Mouse (Mus musculus) liver, embryonic 11.5 days (tissue): ENCODE measurements around the gene Gm12355. TPM values are rescaled to one million over a fixed set of nuclear protein-coding genes. Genes with fewer than 3 reads are reported as not detected.
A peak's percentile ranks its signal among the peaks of the same experiment; 100 is the strongest.
"Not testable (repeated sequence)": the region's sequence is repeated elsewhere in the genome, so short reads cannot be mapped to it uniquely, and the experiment has no call there.

Experiments
- ATAC-seq: fragments of 200-750 bp; cut with Nextera tagmentation; replicated peaks from 2 replicates; pipeline ENCODE4 v1.8.0; 2017; ENCODE audit warnings: moderate number of reproducible peaks, mild to moderate bottlenecking, moderate TSS enrichment, moderate library complexity; ENCODE audit not compliant: low FRiP score
- DNase-seq: peaks from one replicate; pipeline ENCODE4 v3.0.0-alpha.2; 2017; ENCODE audit warnings: low spot score
- H3K27ac ChIP-seq: fragments of 300-500 bp; sonication (generic); 2 replicates; pipeline ENCODE4 v1.5.1; 2014; ENCODE audit warnings: mild to moderate bottlenecking, low read depth, low read length, control low read depth
- H3K27me3 ChIP-seq: fragments of 300-500 bp; sonication (generic); replicated peaks from 2 replicates; pipeline ENCODE4 v1.6.1; 2014; ENCODE audit warnings: low read length, mixed read lengths; ENCODE audit not compliant: control insufficient read depth, insufficient read depth
- H3K36me3 ChIP-seq: fragments of 300-500 bp; sonication (generic); 2 replicates; pipeline ENCODE4 v1.6.1; 2014; ENCODE audit warnings: mild to moderate bottlenecking, low read length, moderate library complexity, mixed read lengths; ENCODE audit not compliant: control insufficient read depth, insufficient read depth
- H3K4me1 ChIP-seq: fragments of 300-500 bp; sonication (generic); replicated peaks from 2 replicates; pipeline ENCODE4 v1.6.1; 2014; ENCODE audit warnings: low read length, mixed read lengths; ENCODE audit not compliant: control insufficient read depth, insufficient read depth
- H3K4me2 ChIP-seq: fragments of 300-500 bp; sonication (generic); 2 replicates; pipeline ENCODE4 v1.6.1; 2014; ENCODE audit warnings: mild to moderate bottlenecking, control low read depth, moderate library complexity
- H3K4me3 ChIP-seq: fragments of 300-500 bp; sonication (generic); 2 replicates; pipeline ENCODE4 v1.5.1; 2014; ENCODE audit warnings: low read depth, low read length, control low read depth
- H3K9ac ChIP-seq: fragments of 300-500 bp; sonication (generic); 2 replicates; pipeline ENCODE4 v1.6.1; 2014; ENCODE audit warnings: low read depth, low read length, control low read depth
- H3K9me3 ChIP-seq: fragments of 300-500 bp; sonication (generic); 2 replicates; pipeline ENCODE4 v1.6.1; 2016; ENCODE audit warnings: low read length, inconsistent platforms, mixed read lengths; ENCODE audit not compliant: control insufficient read depth
- WGBS: fragments of 180-500 bp; shearing (Covaris S2); extraction: QIAGEN DNeasy Blood & Tissue Kit; methylation state at CpG from one replicate; pipeline ENCODE4 v1.1.7; 2014; 5-methylcytosine and 5-hydroxymethylcytosine counted together
- polyA plus RNA-seq: library from polyadenylated mRNA; unstranded; fragments of >200 nt; fragmentation: Nextera tagmentation; extraction: Ambion mirVana; gene quantifications from 2 replicates; pipeline ENCODE4 v1.2.1, GENCODE M21; 2014

The Gm12355 gene
- polyA plus RNA-seq, 1 experiment from 2014 or later = 0.44 TPM

GRCm38 (mm10) chr11:98623981-98624380 lies 1.5 kb downstream of the Gm12355 start:
- not testable (repeated sequence) for H3K27ac ChIP-seq, H3K9me3 ChIP-seq, H3K4me3 ChIP-seq, DNase-seq, H3K27me3 ChIP-seq, ATAC-seq, H3K4me1 ChIP-seq, H3K4me2 ChIP-seq, H3K36me3 ChIP-seq, H3K9ac ChIP-seq
- WGBS = 73% methylated on average over 6 of the region's 6 CpGs

GRCm38 (mm10) chr11:98620791-98621190 lies 4.7 kb downstream of the Gm12355 start:
- 90% methylated on average over 13 of the region's 13 CpGs for WGBS
- no peak overlapping the region for H3K27ac ChIP-seq
- H3K4me1 ChIP-seq = no peaks in the 10 kb centered on the region
- no peak overlapping the region for H3K9ac ChIP-seq
- H3K27me3 ChIP-seq = no peaks in the 10 kb centered on the region
- H3K4me3 ChIP-seq = no peak overlapping the region
- no peak for ATAC-seq
- DNase-seq = no peak
- H3K4me2 ChIP-seq = no peak overlapping the region
- H3K36me3 ChIP-seq = no peaks in the 10 kb centered on the region
- peaks cover 4% of the 10 kb centered on the region; the same call in 1 of the 2 replicates for H3K9me3 ChIP-seq

- Histone ChIP-seq H3K27me3 (0 out of 2 replicates have a peak, but pooled peaks cover 7% of the 10 kb centered on the region), H3K4me1 (0 out of 2 replicates have a peak, but pooled peaks cover 2% of the 10 kb centered on the region), H3K4me2 (no peak overlapping the region), H3K9me3 (no peaks in the 10 kb centered on the region), H3K4me3 (no peak overlapping the region), H3K9ac (no peak overlapping the region), H3K36me3 (no peaks in the 10 kb centered on the region), H3K27ac (no peak overlapping the region)
- WGBS = 15% methylated on average over 3 of the region's 3 CpGs
- no peak for ATAC-seq
- DNase-seq = no peak
Measured at GRCm38 (mm10) chr11:98606763-98607162, 18.7 kb downstream of the Gm12355 start.

GRCm38 (mm10) chr11:98604911-98605310 lies 20.6 kb downstream of the Gm12355 start:
- H3K27ac ChIP-seq, H3K4me2 ChIP-seq, DNase-seq, H3K9me3 ChIP-seq, H3K36me3 ChIP-seq, H3K4me3 ChIP-seq, H3K4me1 ChIP-seq, ATAC-seq, H3K9ac ChIP-seq: not testable (repeated sequence)
- WGBS = 68% methylated on average over 6 of the region's 6 CpGs
- peaks cover 18% of the 10 kb centered on the region for H3K27me3 ChIP-seq

- Histone ChIP-seq H3K9ac (no peak overlapping the region), H3K27me3 (peaks cover 27% of the 10 kb centered on the region), H3K27ac (no peak overlapping the region), H3K4me3 (no peak overlapping the region), H3K36me3 (no peaks in the 10 kb centered on the region), H3K4me1 (0 out of 2 replicates have a peak, but pooled peaks cover 5% of the 10 kb centered on the region), H3K4me2 (no peak overlapping the region), H3K9me3 (no peaks in the 10 kb centered on the region)
- no peak for ATAC-seq
- 76% methylated on average over 2 of the region's 2 CpGs for WGBS
- no peak for DNase-seq
Measured at GRCm38 (mm10) chr11:98603953-98604352, 21.5 kb downstream of the Gm12355 start.

- Histone ChIP-seq H3K4me3 (peak overlapping the region; percentile 37), H3K27ac (no peak overlapping the region), H3K27me3 (peaks cover 40% of the 10 kb centered on the region), H3K9me3 (no peaks in the 10 kb centered on the region), H3K36me3 (no peaks in the 10 kb centered on the region), H3K9ac (0 out of 2 replicates have a peak overlapping the region, but pooled peaks have one; percentile 5), H3K4me1 (0 out of 2 replicates have a peak, but pooled peaks cover 6% of the 10 kb centered on the region), H3K4me2 (peak overlapping the region; percentile 68)
- WGBS = under 1% methylated on average over 20 of the region's 20 CpGs
- ATAC-seq (peak; percentile 66), DNase-seq (peak; percentile 70)
Measured at GRCm38 (mm10) chr11:98602090-98602690, 23.3 kb downstream of the Gm12355 start.

GRCm38 (mm10) chr11:98599291-98599690 lies 26.2 kb downstream of the Gm12355 start:
- Histone ChIP-seq H3K27ac (no peak overlapping the region), H3K4me1 (0 out of 2 replicates have a peak, but pooled peaks cover 6% of the 10 kb centered on the region), H3K36me3 (no peaks in the 10 kb centered on the region), H3K27me3 (peaks cover 40% of the 10 kb centered on the region), H3K4me2 (no peak overlapping the region), H3K9ac (no peak overlapping the region), H3K4me3 (no peak overlapping the region), H3K9me3 (no peaks in the 10 kb centered on the region)
- DNase-seq (no peak), ATAC-seq (no peak)
- WGBS = 16% methylated on average over 18 of the region's 18 CpGs

- H3K27ac ChIP-seq = no peak overlapping the region
- no peaks in the 10 kb centered on the region for H3K36me3 ChIP-seq
- H3K4me2 ChIP-seq = no peak overlapping the region
- H3K27me3 ChIP-seq = peaks cover 39% of the 10 kb centered on the region
- 61% methylated on average over 18 of the region's 18 CpGs for WGBS
- ATAC-seq = no peak
- DNase-seq = no peak
- H3K4me3 ChIP-seq = no peak overlapping the region
- H3K9me3 ChIP-seq = no peaks in the 10 kb centered on the region
- 0 out of 2 replicates have a peak, but pooled peaks cover 6% of the 10 kb centered on the region for H3K4me1 ChIP-seq
- H3K9ac ChIP-seq = no peak overlapping the region
Measured at GRCm38 (mm10) chr11:98598851-98599290, 26.6 kb downstream of the Gm12355 start.

GRCm38 (mm10) chr11:98597991-98598390 lies 27.5 kb downstream of the Gm12355 start, which contains the start of gene Lrrc3c:
Lrrc3c (plus strand) TSS chr11:98598291.
- no peak for DNase-seq
- Histone ChIP-seq H3K9ac (no peak within 1 kb of the TSS), H3K9me3 (no peaks in the 10 kb centered on the region), H3K36me3 (no peaks in the 10 kb centered on the region), H3K4me1 (0 out of 2 replicates have a peak, but pooled peaks cover 6% of the 10 kb centered on the region), H3K27me3 (peaks cover 36% of the 10 kb centered on the region), H3K4me3 (no peak within 1 kb of the TSS), H3K27ac (no peak within 1 kb of the TSS), H3K4me2 (no peak within 1 kb of the TSS)
- WGBS = 81% methylated on average over 8 of the region's 8 CpGs
- ATAC-seq = no peak
